Mouse (Mus musculus) frontal cortex, adult (tissue): ENCODE results near the gene Kcnc4.

Experiments used
- ATAC-seq: cut with Nextera tagmentation; 2 replicates; pipeline ENCODE4 v1.9.2; 2017; ENCODE audit warnings: mild to moderate bottlenecking, moderate library complexity, mixed read lengths; ENCODE audit not compliant: low TSS enrichment

The Kcnc4 gene

DNA sequence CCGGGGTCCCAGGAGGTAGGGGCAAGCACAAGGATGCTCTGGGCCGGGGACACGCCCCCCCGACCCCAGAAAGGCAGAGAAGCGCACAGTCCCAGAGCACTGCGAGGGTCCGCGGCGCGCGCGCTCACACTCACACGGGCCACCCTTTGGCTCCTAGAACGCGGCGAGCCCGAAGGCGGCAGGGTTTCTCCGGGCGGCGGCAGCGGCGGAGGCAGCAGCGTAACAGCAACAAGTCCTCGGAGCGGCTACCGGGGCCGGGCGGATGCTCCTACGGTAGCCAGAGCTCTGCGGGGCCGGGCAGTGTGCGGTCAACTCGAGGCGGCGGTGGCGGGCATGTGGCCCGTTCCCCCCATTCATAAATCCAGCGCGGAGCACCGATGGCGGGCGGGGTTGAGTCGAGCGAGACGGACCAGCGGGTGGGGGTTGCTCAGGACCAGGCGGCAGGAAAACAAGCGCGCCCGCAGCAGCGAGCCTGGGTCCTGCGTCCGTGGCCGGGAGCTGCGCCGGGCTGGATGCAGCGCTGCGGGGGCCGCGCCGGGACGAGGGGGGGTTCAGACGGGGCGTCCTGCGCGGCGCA lies at the start of gene Kcnc4:
TSS of gene Kcnc4 (minus strand) at position 357 of the 577 bp plus-strand sequence.
- peak; percentile 20; the same call in 1 of the 2 replicates for ATAC-seq

DNA sequence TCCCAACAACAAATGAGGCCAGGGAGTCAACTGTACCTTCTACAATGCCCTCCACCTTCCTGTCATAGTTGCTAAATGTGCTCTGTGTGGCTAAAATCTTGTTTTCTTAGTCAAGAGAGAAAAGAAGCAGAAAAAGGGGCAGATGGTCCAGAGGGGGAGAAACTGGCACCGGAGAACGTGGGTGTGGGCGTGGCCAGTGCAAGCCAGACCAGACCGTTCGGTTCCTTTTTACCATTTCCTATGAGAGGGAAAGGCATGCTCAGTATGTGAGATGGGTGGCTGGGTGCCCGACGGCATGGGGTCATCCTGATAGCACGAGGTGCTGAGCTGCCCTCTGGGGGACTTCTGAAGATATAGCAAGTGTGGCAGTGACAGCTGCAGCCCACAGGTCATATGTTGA lies 49.3 kb upstream of the Kcnc4 start:
- ATAC-seq = peak; percentile 15; the same call in 1 of the 2 replicates

DNA sequence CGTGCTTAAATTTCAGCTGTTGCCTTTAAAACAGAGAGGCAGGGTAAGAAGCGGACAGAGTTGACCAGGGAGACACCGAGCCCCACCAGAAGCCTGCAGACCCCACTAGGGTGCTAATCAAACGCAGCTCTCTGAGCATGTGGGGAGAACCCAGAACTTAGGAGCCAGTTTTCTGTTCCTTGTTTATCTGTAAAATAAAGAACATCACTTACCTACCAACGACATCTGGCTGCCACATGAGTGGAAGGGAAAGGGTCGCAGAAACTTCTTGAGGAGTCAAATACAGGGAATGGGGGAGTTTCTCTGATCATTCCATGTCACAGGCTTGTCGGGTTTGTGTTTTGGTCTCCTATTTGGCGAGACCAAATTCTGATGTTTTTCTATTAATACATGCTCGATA lies 48.6 kb upstream of the Kcnc4 start:
- no peak for ATAC-seq

DNA sequence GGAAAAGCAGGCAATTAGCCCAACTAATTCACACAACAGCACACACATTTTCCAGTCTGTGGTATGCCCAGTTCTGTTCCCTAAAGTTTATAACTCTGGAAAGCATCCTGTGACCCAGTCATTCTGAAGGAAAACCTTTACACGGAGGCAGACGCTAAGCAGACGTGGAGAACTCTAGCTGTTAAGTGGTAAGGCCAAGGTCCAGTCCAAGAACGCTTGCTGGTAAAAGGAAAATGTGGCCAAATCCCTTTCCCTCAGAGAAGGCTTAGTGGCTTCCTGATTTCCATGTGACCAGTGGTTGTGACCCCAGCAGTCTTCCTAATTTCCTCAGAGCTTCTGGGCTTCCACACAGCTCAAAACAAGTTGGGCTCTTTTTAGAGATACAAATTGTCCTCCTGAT lies 47.2 kb upstream of the Kcnc4 start:
- no peak for ATAC-seq

DNA sequence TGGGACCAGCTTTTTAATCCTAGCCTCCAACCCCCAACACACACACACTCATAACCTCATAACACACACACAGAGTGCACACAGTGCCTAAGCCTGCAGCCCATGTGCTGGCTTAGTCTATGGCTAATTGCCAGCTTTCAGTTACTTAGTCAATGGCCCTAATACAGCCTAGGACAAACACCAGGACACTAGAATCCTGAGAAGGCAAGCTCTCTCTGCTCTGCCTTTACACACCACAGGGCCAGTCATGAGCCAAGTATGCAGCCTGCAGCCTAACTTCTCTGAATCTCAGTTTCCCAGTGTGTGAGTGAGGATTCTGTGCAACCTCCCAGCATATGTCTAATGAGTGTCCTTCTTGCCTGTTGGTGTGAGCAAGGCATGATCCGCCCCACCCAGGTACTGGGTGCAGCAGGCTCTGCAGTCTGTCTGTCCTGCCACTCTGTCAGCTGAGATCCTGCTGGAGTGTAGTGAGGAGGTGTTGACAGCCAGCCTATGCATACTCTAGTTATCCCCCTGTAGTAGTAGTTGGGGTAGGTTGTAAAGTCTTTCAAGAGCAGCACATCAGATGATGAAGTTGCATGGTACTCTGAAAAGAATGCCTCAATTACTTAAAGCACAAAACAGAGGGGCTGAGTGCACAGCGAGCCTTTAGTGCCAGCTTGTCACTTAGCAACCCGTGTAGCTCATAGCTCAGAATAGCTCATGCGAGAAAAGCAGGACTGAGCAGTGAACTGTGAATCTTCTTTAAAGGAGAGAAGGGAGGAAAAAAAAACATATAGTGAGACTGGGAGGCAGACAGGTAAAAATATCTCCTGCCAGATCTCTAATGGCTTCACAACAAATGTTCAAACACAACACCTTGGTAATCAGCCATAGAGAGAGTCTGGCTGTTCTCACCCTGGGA lies 46.4 kb upstream of the Kcnc4 start:
- ATAC-seq = peak; percentile 70

DNA sequence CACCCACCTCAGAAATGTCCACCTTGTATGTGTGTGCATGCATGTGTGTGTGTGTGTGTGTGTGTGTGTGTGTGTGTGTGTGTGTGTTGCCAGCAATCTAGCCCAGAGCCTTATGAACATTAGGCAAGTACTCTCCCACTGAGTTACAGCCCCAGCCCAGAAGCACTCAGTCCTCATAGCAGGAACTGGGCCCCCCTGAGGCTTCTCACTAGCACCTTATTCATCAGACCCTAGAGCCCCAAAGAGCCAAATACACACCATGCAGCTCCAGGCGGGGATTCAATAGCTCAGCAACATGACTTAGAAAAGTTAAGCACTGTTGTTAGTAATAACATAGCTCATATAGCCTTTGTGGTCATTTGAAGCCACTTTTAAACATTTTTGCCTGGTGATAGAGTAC lies 45.2 kb upstream of the Kcnc4 start:
- ATAC-seq = no peak

DNA sequence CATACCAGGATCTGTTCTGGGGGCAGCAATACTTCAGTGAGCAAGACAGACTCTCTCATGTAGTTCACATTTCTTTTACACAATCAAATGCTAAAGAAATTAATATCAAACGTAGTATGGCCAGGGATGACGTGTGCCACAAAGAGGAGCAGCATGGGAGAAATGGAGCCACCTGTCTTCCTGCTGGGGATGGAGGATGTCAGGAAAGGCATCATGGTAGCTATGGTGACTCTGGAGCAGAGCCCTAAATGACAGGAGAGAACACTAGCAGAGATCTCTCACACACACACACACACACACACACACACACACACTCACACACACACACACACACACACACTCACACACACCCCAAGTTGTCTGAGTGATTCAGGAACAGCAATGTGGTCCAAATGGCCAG lies 44.4 kb upstream of the Kcnc4 start:
- ATAC-seq = no peak

DNA sequence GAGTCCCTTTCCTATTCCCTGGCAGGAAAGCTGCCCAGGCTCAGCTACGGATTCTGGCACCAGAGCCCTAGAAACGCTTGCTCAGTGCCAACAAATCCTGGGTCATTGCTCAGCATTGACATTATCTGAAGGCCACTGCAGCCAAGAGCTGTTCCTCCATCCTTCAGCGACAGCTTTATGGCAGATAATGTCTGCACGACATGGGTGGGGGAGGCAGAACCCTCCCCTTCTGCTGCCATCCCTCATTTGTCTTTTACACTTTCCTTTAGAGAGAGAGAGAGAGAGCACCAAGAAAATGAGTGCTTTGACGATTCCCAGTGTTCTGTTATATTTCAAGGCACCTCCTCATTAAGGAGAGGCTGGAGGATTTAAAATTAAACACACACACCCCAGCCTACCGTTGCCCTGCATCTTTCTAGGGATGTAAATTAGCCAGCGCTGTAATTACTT lies 42.4 kb upstream of the Kcnc4 start:
- peak; percentile 53 for ATAC-seq

DNA sequence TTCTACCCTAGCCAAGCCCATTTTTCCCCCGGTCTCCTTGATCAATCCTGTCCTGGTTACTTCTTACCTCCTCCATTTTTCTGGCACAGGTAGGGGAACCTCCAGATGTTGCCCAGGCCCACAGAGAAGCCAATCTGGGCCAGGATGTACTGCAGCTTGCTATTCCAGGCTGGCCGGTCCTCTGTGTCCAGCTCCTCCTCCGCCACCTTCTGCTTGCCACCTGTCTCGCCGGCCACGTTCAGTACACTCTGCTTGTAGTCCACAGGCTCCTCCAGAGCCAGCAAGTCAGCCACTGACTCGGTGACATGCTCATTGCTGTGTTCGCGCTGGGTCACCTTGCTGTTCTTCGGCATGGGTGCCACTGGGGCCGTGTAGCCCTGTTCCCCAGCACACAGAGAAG lies 40.9 kb upstream of the Kcnc4 start:
- ATAC-seq = peak; percentile 27; the same call in 1 of the 2 replicates

DNA sequence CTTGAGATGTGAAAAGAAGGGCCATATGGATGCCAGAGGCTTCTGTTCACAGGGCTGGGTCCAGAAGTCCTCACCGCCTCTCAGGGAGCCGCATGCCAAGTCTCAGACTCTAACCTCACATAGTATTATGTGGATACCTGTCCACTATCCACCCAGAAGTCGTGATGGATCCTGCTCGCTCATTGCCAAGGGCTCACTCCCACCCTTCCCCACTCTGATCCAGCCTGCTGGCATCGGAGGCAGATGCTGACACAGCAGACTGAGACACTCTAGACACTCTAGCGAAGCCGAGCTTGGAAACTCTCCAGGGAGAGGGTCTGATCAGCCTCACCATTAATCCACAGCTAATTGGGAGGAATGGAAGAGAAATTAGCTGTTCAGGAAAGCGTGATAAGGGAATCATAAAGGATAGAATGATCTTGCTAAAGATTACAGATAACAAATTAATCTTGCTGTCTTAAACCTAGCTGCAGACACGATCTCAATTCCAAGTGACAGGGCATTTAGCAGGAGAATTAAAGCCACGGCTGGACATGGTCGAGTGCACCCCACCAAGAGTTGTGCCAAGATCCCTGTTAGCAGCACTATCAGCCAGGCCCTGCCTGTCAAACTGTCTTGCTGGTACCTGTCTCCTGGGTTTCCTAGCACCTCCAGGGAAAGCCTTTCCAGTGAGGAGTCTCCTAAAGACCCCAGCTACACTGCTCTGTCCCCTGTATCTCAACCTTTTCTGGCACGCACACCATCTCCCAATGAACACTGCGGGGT lies 36.9 kb upstream of the Kcnc4 start:
- 0 out of 2 replicates have a peak, but pooled peaks have one; percentile 23 for ATAC-seq

DNA sequence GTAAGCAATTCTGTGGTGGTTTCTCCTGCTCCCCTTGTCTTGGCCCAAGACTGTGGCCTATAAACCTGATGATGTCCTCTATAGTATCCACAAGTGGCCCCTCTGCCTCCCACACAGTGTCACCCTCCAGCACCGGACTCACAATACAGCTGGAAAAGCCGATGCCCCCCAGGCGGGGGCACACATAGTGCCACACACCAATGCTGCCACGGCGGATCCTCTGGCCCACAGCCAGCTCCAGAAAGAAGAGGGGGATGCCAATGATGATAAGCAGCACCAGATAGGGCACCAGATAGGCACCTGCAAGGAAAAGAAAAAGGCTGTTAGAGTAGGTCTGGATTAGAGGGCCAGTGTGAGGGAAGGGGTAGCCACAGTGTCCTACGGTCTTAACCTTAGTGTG lies 36.2 kb upstream of the Kcnc4 start:
- ATAC-seq = no peak

DNA sequence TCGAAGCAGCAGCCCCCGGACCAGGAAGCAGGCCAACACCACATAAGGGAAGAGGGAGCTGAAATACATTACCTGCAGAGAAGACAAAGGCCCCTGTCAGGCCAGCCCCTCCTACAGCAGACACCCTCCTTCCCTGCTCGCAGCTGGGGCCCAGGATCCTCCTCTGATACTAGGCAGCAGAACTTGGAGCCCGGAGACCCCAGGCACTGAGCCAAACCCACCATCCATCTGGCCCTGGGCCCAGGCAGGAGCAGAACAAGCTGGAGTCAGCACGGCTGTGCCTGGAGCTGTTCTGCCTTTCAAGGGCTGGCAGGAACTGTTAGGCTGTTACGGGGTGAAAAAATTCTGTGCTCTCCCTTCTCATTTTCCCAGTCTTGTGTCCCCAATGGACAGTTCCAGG lies 32.1 kb upstream of the Kcnc4 start:
- peak; percentile 47 for ATAC-seq

DNA sequence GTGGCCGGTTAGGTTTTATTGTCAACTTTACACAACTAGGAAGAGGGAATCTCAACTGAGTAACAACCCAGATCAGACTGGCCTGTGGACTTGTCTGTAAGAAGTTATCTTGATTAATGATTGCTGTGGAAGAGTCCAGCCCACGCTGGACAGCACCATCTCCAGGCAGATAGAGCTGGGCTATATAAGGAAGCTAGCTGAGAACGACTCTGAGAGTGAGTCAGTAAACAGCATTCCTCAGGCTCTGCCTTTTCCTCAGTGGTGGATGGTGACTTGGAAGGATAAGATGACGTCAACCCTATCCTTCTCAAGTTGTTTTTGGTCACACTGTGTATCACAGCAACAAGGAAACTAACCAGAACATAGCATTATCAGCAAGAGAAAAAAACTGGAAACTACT lies 29.3 kb upstream of the Kcnc4 start:
- peak; percentile 17; the same call in 1 of the 2 replicates for ATAC-seq

DNA sequence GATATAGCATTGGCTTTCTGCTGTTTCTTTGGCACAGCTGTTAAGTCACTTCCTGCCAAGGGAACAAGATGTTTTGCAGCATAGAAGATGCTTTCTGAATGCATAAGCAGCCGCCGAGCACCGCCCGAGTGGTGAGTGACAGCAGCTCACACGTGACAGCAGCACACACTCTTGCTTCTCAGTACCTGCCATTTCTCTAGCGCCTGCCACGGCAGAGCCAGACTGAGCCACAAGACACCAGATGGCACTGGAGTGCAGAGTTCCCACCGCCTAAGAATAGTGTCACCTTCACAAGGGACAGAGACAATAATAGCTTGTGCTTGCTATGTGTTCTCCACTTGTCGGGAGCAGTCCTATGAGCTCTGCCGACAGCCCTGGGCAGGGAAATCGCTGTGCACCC lies 23.9 kb upstream of the Kcnc4 start:
- ATAC-seq = peak; percentile 81

DNA sequence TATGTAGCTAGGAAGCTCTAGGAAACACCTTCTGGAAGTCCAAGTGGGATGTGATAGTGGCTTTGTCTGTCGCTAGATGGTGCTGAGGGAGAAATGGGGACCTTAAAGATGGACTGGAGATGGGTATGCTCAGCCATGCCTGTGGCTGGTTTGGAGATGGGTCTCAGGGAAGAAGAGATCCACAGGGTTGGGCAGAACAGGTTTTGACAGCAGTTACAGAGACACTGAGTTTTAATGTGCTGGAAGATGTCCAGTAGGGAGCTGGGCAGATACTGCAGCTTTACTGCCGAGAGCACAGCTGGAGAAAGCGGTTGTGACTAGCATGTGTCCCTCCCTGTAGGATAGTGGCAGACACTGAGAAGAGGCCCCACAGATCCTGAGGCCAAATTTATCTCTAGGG lies 21.3 kb upstream of the Kcnc4 start:
- peak; percentile 39 for ATAC-seq

DNA sequence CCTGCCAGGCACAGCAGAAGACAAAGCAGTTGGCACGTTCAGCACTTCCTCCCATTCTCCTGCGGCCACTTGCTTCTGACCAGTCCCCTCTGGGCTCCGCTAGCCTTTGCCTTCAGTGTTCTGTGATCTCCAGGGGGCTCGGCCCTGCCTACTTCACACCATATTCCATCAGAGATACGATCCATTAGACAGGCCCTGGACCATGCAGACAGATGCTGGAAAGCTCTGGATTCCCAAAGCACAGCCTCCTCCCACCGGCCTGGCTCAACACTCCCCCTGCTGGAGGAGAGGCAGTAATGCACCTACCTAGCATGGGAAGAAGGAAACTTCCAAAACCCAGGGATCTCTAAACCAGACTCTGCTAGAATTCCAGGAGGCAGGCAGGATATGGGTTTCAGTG lies 12.8 kb upstream of the Kcnc4 start:
- peak; percentile 45 for ATAC-seq

DNA sequence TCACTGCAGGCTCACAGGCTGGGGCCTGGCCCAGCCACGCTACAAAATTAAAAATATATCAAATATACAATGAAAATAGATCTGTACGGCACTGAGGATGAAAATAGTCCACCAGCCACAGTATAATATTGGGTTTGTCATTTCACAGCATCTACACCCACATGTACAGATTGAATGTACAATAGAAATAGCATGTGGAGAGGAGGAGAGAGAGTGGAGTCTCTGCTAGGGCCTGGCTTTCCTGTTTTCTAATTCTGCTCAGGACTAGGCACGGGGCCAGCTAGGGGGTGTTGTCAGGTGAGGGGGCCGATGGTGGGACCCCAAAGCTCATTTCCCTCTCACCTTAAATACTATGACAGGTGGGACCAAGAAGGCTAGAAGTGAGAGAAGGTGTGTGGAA lies 9.7 kb upstream of the Kcnc4 start:
- ATAC-seq = peak; percentile 58

DNA sequence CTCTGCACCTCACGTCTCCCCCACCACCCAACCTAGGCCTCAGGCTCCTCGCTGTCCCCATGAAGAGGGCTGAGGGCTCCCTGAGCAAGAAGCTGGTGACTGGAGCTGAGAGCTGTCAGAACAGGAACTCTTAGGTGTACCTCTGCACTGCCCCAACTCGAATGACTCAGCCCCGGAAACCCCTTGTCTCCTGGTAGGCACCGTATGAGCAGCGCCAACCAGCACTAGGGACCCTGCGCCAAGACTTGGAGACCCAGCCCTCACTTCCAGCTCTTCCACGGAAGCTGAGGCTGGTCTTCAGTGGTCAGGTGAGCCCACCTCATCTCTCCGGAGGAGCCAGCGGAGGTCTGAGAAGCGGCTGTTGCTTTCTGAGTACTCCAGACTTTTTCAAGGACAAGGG lies 8.8 kb upstream of the Kcnc4 start:
- 0 out of 2 replicates have a peak, but pooled peaks have one; percentile 2 for ATAC-seq

DNA sequence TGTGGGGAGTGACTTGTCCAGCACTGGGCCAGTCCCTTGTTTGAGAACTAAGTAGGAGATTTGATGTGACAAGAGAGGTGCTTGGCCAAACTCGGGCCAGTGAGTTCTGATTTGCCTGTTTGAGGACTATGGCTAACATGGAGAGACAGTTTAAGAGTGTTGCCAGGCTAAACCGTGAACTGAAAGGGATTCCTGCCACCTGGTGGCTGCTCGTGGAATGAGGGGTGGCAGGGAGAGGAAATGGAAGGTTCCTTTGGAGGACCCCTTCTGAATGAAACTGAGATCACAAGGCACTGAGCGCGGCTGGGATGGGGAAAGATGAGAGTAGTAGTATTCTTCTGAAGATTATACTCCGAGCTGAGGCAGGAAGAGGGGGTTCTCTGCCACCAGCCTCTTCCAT lies 7.2 kb upstream of the Kcnc4 start:
- peak; percentile 56 for ATAC-seq

DNA sequence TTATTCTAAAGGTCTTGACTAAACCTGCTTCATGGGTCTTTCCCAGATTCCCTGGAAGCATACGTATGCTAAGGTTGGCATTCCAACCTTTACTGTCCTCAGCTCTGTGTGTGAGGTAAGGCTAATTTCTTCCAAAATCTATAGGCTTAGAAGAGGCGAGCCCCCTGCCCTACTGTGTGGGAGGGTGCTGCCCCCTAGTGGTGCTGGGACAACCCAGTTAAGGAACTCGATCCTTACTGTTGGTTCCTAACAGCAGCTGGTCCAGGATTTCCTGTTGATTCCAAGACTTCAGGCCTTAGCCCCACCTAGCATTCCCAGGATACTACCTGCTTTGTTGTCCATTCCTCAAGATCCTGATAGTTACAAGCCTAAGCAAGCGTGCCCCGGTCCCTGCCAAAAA lies 2.8 kb upstream of the Kcnc4 start:
- peak; percentile 25; the same call in 1 of the 2 replicates for ATAC-seq

DNA sequence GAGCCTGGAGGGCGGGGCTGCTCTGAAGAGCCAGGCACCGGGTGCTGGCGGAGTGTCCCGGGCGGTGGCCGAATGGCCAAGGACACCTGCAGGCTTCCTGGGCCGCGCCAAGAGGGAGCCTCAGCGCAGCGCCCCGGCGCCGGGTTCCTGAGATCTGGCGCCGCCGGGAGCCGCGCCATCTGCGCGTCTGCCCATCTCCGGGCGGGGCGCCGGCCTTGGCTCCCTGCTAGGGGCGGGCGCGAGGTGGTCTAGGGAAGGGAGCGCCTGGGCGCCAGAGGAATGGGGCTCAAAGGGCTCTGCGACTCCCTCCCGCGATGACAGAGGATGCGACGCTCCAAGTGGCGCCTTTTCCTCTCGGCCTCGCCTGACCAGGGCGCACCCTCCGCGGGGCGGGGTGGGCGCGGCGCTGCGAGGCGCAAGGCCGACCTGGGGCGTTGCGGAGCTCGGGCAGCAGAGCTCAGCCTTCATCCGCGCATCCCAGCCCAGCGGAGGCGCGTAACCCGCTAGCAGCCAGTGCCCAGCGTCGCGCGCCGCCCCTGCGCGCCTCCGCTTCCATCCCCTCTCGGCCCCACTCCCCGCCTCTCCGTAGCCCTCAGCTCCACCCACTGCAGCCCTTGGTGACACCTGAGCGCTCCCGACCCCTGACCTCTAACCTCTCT lies 550 bp upstream of the Kcnc4 start:
- ATAC-seq = peak; percentile 13; the same call in 1 of the 2 replicates
